Mouse (Mus musculus): ENCODE data around the gene Hdhd5. TPM values are rescaled to one million over a fixed set of nuclear protein-coding genes. Genes with fewer than 3 reads are reported as not detected.

The Hdhd5 gene
- polyA plus RNA-seq, 1 experiment from 2014 or later: 26.6 TPM

GRCm38 (mm10) chr6:120472455-120473140, 58.5 kb downstream of the Hdhd5 start:
- no peaks in the 10 kb centered on the region for H3K27me3 ChIP-seq
- ATAC-seq (no peak), DNase-seq (ENCODE audit: low read depth, low spot score) (no peak)
- in situ Hi-C loops (cut with MboI; ENCODE audit: low pct_unique_long_range_greater_than_20kb): no loop called here
- CTCF ChIA-PET: interaction anchor here (1.0 to 3.8 kb wide), 2 partner anchors 9 to 11 kb away, joined by 3 to 22 read pairs; no protein-coding TSS in a partner anchor
- TF ChIP-seq CTCF (IDR thresholded peaks at IDR 0.05): no peak
- POLR2A ChIA-PET: no interaction called here

- POLR2A ChIA-PET: interaction anchor here (0.7 kb wide), 1 partner anchor 43 kb away, joined by 3 read pairs; no protein-coding TSS in a partner anchor
Observed at GRCm38 (mm10) chr6:120471991-120472441, 59.1 kb downstream of the Hdhd5 start.

GRCm38 (mm10) chr6:120470666-120471065, 60.5 kb downstream of the Hdhd5 start:
- no peaks in the 10 kb centered on the region for H3K27me3 ChIP-seq
- TF ChIP-seq CTCF (IDR thresholded peaks at IDR 0.05): no peak
- in situ Hi-C loops (cut with MboI; ENCODE audit: low pct_unique_long_range_greater_than_20kb): no loop called here
- ChIA-PET CTCF (interaction anchor here (3.8 kb wide), 1 partner anchor 11 kb away, joined by 22 read pairs; no protein-coding TSS in a partner anchor), POLR2A (no interaction called here)
- no peak for ATAC-seq
- no peak for DNase-seq (ENCODE audit: low read depth, low spot score)

More at GRCm38 (mm10) chr6:120471991-120472441, 59.1 kb downstream of the Hdhd5 start:
- in situ Hi-C loops (cut with MboI; ENCODE audit: low pct_unique_long_range_greater_than_20kb): no loop called here
- CTCF ChIA-PET: interaction anchor here (3.8 kb wide), 1 partner anchor 9 kb away, joined by 22 read pairs; no protein-coding TSS in a partner anchor
- DNase-seq (ENCODE audit: low read depth, low spot score) (no peak), ATAC-seq (no peak)
- H3K27me3 ChIP-seq: no peaks in the 10 kb centered on the region
- no peak for TF ChIP-seq CTCF (IDR thresholded peaks at IDR 0.05)

- ChIA-PET CTCF (interaction anchor here (3.8 kb wide), 1 partner anchor 12 kb away, joined by 22 read pairs; no protein-coding TSS in a partner anchor), POLR2A (no interaction called here)
- no peak for DNase-seq (ENCODE audit: low read depth, low spot score)
- H3K27me3 ChIP-seq: no peaks in the 10 kb centered on the region
- ATAC-seq: no peak
- in situ Hi-C loops (cut with MboI; ENCODE audit: low pct_unique_long_range_greater_than_20kb): no loop called here
- no peak for TF ChIP-seq CTCF (IDR thresholded peaks at IDR 0.05)
Observed at GRCm38 (mm10) chr6:120469770-120470169, 61.3 kb downstream of the Hdhd5 start.

GRCm38 (mm10) chr6:120469268-120469667, 61.9 kb downstream of the Hdhd5 start:
- ChIA-PET POLR2A (no interaction called here), CTCF (interaction anchor here (3.8 kb wide), 1 partner anchor 12 kb away, joined by 22 read pairs; no protein-coding TSS in a partner anchor)
- DNase-seq (ENCODE audit: low read depth, low spot score) (no peak), ATAC-seq (no peak)
- H3K27me3 ChIP-seq: no peaks in the 10 kb centered on the region
- TF ChIP-seq CTCF (IDR thresholded peaks at IDR 0.05): no peak
- in situ Hi-C loops (cut with MboI; ENCODE audit: low pct_unique_long_range_greater_than_20kb): no loop called here

- ATAC-seq: no peak
- ChIA-PET POLR2A (no interaction called here), CTCF (no interaction called here)
- in situ Hi-C loops (cut with MboI; ENCODE audit: low pct_unique_long_range_greater_than_20kb): no loop called here
- no peak for TF ChIP-seq CTCF (IDR thresholded peaks at IDR 0.05)
- H3K27me3 ChIP-seq: no peaks in the 10 kb centered on the region
- no peak for DNase-seq (ENCODE audit: low read depth, low spot score)
Observed at GRCm38 (mm10) chr6:120468259-120468658, 62.9 kb downstream of the Hdhd5 start.

- DNase-seq (ENCODE audit: low read depth, low spot score): no peak
- in situ Hi-C loops (cut with MboI; ENCODE audit: low pct_unique_long_range_greater_than_20kb): no loop called here
- H3K27me3 ChIP-seq: no peaks in the 10 kb centered on the region
- POLR2A ChIA-PET: interaction anchor here (0.6 kb wide), 1 partner anchor 72 kb away, joined by 3 read pairs; no protein-coding TSS in a partner anchor
- TF ChIP-seq CTCF (IDR thresholded peaks at IDR 0.05): no peak
- CTCF ChIA-PET: interaction anchor here (1.2 to 1.8 kb wide), 2 partner anchors 10 to 16 kb away, joined by 6 read pairs; no protein-coding TSS in a partner anchor
- peak; percentile 24 for ATAC-seq
Observed at GRCm38 (mm10) chr6:120466609-120467329, 64.3 kb downstream of the Hdhd5 start.

GRCm38 (mm10) chr6:120465393-120465792, 65.7 kb downstream of the Hdhd5 start:
- ATAC-seq: no peak
- in situ Hi-C loops (cut with MboI; ENCODE audit: low pct_unique_long_range_greater_than_20kb): no loop called here

GRCm38 (mm10) chr6:120464406-120464939, 66.6 kb downstream of the Hdhd5 start:
- TF ChIP-seq CTCF (IDR thresholded peaks at IDR 0.05): no peak
- ATAC-seq (no peak), DNase-seq (ENCODE audit: low read depth, low spot score) (no peak)
- no peaks in the 10 kb centered on the region for H3K27me3 ChIP-seq
- ChIA-PET POLR2A (no interaction called here), CTCF (no interaction called here)
- in situ Hi-C loops (cut with MboI; ENCODE audit: low pct_unique_long_range_greater_than_20kb): no loop called here

More at GRCm38 (mm10) chr6:120465393-120465792, 65.7 kb downstream of the Hdhd5 start:
- H3K27me3 ChIP-seq: no peaks in the 10 kb centered on the region
- TF ChIP-seq CTCF (IDR thresholded peaks at IDR 0.05): no peak
- ChIA-PET CTCF (no interaction called here), POLR2A (no interaction called here)
- DNase-seq (ENCODE audit: low read depth, low spot score): no peak

- no peak for ATAC-seq
- in situ Hi-C loops (cut with MboI; ENCODE audit: low pct_unique_long_range_greater_than_20kb): no loop called here
- CTCF ChIA-PET: no interaction called here
- no peak for TF ChIP-seq CTCF (IDR thresholded peaks at IDR 0.05)
- no peaks in the 10 kb centered on the region for H3K27me3 ChIP-seq
- POLR2A ChIA-PET: no interaction called here
- no peak for DNase-seq (ENCODE audit: low read depth, low spot score)
Observed at GRCm38 (mm10) chr6:120463884-120464283, 67.2 kb downstream of the Hdhd5 start.

All from Patski (cell line).